Mouse (Mus musculus) fat pad, adult 2 months (tissue): ENCODE data around the gene Pnpla1.

ENCODE experiments used
- DNase-seq: peaks from one replicate; pipeline ENCODE4 v3.0.0-alpha.2; 2011; ENCODE audit warnings: low read depth, low spot score; ENCODE audit errors: extremely low read depth

Gene Pnpla1

DNA sequence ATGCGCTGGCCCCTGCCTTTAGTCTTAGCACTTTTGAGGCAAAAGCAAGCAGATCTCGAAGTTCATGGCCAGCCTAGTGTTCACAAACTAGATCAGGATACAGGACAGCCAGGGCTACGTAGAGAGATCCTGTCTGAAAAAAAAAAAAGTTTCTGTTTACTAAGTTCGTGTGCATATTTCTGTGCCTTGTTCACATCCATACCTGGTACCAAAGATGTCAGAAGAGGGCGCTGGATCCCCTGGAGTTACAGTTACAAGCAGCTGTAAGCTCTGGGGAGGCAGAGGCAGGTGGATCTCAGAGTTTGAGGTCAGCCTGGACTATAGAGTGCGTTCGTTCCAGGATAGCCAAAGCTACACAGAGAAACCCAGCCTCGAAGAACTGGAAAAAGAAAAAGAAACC is 24.6 kb downstream of the Pnpla1 start:
- DNase-seq, result no peak

DNA sequence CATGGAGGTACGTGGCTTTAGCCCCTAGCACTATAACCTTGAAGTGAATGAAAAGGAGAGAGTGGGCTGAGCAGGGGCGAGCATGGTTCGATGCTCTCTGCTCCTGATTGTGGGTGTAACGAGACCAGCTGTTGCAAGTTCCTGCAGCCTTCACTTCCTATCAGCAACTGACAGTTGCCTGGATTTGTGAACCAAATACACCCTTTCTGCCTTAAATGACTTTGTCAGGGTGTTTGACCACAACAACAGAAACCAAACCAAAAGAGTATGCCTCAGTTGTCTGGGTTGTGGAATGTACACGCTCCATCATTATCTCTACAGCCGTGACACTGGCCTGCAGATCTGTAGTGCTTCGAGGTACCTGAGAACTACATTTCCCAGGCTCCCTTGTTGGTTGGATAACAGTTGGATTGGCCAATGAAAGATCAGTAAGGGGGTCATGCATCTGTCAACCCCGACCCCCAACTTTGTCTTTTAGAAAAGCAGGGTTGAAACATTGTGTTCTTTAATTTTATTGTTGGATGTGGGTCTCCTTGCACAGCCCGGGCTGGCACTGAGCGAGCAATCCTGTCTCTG is 25.8 kb downstream of the Pnpla1 start:
- no peak for DNase-seq

GRCm38 (mm10) chr17:28885231-28885630 is 27.0 kb downstream of the Pnpla1 start:
- DNase-seq, result no peak

- no peak for DNase-seq
These were observed 28.1 kb downstream of the Pnpla1 start for GRCm38 (mm10) chr17:28886266-28886665.

GRCm38 (mm10) chr17:28894050-28894767 is 36.0 kb downstream of the Pnpla1 start:
- DNase-seq, result peak; percentile 49

DNA sequence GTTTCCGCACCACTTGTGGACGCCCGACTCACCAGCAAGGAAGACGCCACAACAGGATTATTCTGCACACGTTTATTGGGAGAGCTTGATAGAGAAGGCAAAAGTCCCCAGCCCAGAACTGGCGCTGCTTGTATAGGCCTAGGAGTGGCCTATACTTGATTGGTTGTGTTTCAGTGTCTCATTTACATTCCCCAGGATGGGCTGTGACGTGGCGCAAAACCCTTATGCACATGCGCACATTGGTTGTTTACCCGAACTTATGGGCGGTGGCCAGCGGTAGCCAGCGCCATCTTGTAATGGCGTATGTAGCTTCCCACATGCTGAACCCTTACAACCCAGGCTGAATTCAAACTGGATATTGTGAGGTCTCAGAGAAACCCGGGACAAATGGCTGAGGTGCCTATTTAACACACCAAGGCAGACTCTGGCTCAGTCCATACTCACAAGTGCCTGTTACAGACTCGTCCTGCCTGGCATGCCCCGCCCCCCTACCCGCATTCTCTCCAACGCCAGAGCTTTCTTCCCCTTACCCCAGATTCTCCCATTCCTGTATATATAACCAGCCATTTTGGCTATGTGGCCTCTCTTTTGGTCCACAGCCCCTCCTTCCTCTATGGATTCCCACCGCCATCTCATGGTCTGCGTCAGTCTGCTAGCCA is 37.1 kb downstream of the Pnpla1 start:
- DNase-seq, result no peak

DNA sequence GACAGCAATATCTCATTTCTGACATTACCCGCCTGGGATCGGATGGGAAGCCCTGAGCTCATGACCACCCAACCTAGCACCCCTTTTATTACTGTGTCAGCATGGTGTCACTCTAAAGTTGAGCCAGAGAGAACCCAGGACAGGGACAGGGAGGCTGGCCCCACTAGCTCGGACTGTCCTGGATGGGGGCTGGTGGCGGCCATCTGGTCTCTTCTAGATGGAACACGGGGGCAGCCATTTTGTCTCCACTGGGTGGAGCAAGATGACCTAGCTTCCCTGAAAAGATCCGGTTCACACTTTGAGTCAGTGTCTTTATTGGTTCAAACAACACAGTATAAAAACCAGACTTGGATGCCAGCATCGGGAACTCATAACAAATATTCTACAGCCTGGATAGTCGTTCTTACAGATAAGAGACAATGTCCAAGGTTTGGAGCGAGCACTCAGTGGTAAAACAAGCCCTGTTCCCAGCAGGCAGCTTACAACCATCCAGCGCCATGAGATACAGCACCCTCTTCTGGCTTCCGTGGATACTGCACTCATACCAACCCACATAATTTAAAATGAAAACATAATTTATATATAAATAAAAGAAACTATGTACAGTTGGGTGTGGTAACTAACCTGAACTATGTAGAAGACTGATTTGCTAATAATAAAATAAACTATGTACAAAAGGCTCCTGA is 38.0 kb downstream of the Pnpla1 start:
- DNase-seq, result no peak

DNA sequence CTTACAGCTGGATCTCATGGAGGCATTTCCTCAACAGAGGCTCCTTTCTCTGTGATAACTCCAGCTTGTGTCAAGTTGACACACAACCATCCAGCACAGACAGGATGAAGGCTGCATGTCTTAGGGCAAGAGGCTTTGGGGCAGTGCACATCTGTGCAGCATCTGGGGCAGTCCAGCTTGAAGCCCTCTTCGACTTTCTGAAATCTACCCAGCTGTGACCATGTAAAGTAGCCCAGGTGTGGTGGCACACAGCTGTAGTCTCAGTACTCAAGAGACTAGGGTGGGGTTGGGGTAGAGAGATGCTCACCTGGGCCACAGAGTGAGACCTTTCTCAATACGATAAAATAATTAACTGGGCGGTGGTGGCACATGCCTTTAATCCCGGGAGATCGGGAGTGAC is 39.6 kb downstream of the Pnpla1 start:
- DNase-seq, result no peak

DNA sequence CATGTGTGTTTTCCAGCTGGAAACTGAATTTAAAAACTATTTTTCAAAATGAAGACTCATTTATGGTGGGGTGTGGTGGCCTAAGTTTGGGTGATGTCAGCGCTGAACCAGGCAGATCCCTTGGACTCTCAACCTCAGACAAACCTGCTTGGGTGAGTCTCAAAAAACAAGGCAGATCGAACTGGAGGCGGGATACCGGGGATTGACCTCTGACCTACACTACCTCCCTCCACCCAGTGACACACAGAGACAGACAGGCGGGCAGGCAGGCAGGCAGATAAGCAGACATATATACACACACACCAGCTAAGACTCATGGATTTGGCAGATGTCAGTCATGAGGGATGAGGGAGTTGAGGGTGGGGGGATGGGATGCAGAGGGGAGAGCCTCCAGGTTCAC is 40.0 kb downstream of the Pnpla1 start:
- DNase-seq, result no peak

- no peak for DNase-seq
These were observed 41.2 kb downstream of the Pnpla1 start for GRCm38 (mm10) chr17:28899427-28899826.

GRCm38 (mm10) chr17:28901559-28901958 is 43.3 kb downstream of the Pnpla1 start:
- no peak for DNase-seq

GRCm38 (mm10) chr17:28904546-28905376 is 46.5 kb downstream of the Pnpla1 start:
- no peak for DNase-seq

DNA sequence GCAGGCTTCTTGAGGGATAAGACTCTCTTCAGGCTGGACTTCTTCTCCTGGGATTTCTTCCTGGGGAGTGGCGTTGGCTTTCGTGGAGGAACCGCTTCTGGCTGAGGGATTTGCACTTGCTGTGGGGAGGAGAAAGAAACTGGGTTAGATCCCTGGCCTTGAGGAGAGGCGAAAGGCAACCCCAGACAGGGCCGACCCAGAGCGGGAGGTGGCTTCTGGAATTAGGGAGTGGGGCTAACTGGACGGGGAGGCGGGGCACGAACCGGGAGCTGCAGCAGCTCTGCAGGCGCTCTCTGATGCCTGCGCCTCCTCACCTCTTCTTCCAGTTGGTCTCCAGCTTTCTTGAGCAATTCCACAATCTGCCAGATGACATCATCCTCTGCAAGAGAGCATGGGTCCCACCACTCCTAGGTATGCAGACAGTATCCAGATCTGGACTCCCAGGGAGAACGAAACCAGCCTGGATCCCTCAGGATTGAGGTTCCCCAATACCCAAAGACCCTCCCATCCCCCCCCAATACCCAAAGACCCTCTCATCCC is 47.2 kb downstream of the Pnpla1 start:
- no peak for DNase-seq

DNA sequence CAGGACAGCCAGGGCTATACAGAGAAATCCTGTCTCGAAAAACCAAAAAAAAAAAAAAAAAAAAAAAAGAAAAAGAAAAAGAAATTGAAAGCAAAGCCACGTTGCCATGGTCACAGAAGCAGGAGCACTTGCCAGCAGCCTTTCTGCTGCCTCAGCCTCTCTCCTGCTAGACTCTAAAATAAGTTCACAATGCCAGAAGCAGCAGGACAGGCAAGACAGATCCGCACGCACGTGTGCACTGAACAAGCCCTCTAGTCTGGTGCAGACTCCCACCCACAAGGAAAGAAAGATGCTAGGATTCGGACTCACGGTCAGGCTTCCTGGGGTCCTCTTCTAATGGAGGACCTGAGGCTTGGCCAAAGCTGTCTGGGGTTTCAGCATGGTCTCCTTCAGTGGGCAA is 49.7 kb downstream of the Pnpla1 start:
- no peak for DNase-seq

GRCm38 (mm10) chr17:28909252-28909941 is 51.2 kb downstream of the Pnpla1 start:
- no peak for DNase-seq

DNA sequence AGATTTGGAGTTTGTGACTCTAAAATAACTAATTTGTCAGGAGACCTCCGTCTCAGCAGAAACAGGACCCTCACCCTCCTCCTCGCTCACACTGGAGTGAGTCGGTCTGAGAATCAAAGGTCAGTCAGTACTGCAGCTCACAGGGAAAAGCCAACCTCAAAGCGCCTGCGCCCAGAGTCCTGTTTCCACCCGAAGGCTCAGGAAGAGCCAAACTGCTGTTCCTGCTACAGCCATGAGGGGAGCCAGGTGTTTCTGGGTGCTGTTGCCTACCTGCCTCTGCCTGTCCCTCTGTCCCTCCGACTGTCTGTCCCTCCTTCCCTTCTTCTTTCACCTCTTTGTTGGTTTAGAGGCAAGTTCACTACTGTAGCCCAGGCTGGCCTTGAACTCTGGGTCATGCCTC is 51.9 kb downstream of the Pnpla1 start:
- DNase-seq, result no peak

DNA sequence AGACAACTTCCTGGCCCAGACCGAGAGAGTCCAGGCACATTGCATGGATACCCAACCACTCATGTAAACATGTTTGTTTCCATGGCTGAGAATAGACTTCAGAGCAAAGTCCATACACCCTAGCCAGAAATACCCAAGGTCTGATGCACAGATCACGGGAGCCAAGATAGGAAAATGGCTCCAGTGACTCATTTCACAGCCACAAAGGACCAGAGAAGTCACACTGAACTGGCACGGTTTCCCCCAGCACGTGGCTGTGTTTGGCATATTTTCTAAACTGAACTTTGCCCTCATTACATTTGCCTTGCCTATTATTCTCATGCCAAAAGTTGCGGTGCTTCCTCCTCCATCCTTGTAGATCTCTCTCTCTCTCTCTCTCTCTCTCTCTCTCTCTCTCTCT is 55.0 kb downstream of the Pnpla1 start:
- DNase-seq, result no peak

DNA sequence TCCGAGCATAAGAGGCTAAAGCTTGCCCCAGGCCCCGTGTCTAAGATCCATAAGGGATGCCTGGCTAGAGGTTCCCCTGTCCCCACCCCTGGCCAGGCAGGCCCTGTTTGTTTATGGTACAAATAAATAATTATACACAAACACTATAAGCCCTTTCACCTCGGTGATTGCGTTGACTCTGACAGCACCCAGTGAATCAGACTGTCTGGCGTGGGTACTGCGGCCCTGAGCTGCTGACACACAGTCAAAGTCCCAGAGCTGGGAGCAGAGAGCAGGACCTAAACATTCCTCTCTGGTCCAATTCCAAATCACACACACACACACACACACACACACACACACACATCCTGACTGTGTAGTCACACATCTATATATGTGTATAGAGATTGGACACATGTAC is 55.7 kb downstream of the Pnpla1 start:
- no peak for DNase-seq

DNA sequence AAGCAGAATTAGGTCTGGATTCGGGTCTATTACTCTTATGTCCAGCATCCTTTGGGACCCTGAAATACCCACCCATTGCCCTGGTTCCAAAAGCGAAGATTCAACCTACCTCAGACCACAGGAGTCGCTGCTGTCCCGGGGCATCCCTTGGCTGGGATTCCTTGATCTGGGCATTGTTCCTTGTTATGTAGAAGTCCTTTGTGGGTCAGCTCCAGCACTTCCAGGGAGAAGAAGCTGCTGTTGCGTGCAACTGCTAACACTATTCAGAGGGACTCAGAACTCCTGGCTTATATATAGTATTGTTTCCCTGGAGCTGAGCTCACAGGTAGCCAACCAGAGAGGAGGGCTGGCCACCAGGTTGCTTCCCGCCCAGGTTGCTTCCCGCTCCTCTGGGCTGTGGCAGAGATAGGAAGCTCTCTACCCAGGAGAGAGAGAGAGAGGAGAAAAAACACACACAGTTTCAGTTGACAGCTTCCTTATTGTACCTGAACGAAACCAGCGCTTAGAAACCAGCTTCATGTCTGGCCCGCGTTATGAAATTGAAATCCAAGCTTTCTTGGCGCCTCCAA is 56.9 kb downstream of the Pnpla1 start, which contains the start of gene 4930539E08Rik:
Gene 4930539E08Rik (minus strand): TSS at position 265 of the 569 bp plus-strand sequence.
- no peak for DNase-seq

DNA sequence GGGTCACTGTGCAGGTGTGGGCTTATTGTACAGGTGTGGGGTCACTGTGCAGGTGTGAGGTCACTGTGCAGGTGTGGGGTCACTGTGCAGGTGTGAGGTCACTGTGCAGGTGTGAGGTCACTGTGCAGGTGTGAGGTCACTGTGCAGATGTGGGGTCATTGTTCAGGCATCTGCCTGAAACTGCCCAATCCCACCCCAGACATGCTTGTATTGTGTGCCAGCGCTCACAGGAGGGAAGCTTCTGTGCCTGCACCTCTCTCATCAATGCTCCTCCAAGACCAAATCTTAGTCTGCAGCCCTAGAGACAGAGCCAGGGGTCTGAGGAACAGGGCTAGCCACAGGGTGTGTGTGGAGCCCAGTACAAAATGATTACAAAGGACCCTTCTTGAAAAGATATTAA is 58.3 kb downstream of the Pnpla1 start:
- no peak for DNase-seq
